Mouse (Mus musculus) intestine, postnatal 0 days (tissue): ENCODE measurements around the gene Vac14. TPM values are rescaled to one million over a fixed set of nuclear protein-coding genes. Genes with fewer than 3 reads are reported as not detected.
A peak's percentile ranks its signal among the peaks of the same experiment; 100 is the strongest.

Experiments
- ATAC-seq: fragments of 200-750 bp; cut with Nextera tagmentation; 2 replicates; pipeline ENCODE4 v1.8.0; 2017; ENCODE audit warnings: mild to moderate bottlenecking, moderate TSS enrichment, moderate library complexity
- H3K27ac ChIP-seq: fragments of 300-500 bp; sonication (generic); 2 replicates; pipeline ENCODE4 v1.5.1; 2014; ENCODE audit warnings: mild to moderate bottlenecking, low read depth, low read length, moderate library complexity
- H3K27me3 ChIP-seq: fragments of 300-500 bp; sonication (generic); replicated peaks from 2 replicates; pipeline ENCODE4 v1.6.1; 2014; ENCODE audit warnings: low read length, mixed read lengths; ENCODE audit not compliant: control insufficient read depth, insufficient read depth
- H3K36me3 ChIP-seq: fragments of 300-500 bp; sonication (generic); 2 replicates; pipeline ENCODE4 v1.6.1; 2014; ENCODE audit warnings: mild to moderate bottlenecking, moderate library complexity; ENCODE audit not compliant: control insufficient read depth, insufficient read depth
- H3K4me1 ChIP-seq: fragments of 300-500 bp; sonication (generic); replicated peaks from 2 replicates; pipeline ENCODE4 v1.6.1; 2014; ENCODE audit warnings: antibody characterized with exemption, low read length, mixed read lengths; ENCODE audit not compliant: control insufficient read depth, insufficient read depth
- H3K4me2 ChIP-seq: fragments of 300-500 bp; sonication (generic); replicated peaks from 2 replicates; pipeline ENCODE4 v1.6.1; 2014; ENCODE audit warnings: low read depth, mild to moderate bottlenecking, moderate library complexity
- H3K4me3 ChIP-seq: fragments of 300-500 bp; sonication (generic); 2 replicates; pipeline ENCODE4 v1.5.1; 2014; ENCODE audit warnings: low read depth, low read length
- H3K9ac ChIP-seq: fragments of 300-500 bp; sonication (generic); 2 replicates; pipeline ENCODE4 v1.6.1; 2014; ENCODE audit warnings: mild to moderate bottlenecking, low read depth, low read length
- H3K9me3 ChIP-seq: fragments of 300-500 bp; sonication (generic); 2 replicates; pipeline ENCODE4 v1.6.1; 2016; ENCODE audit warnings: mixed run types; ENCODE audit not compliant: control insufficient read depth
- CTCF ChIP-seq: sonication (generic); IDR thresholded peaks from 2 replicates; pipeline ENCODE4 v1.5.1; 2016; ENCODE audit warnings: low read depth, mild to moderate bottlenecking, control low read depth, antibody characterized with exemption, moderate library complexity
- WGBS: fragments of 180-500 bp; shearing (Covaris S2); extraction: QIAGEN DNeasy Blood & Tissue Kit; methylation state at CpG from one replicate; pipeline ENCODE4 v1.1.7; 2014; 5-methylcytosine and 5-hydroxymethylcytosine counted together
- polyA plus RNA-seq: library from polyadenylated mRNA; unstranded; fragments of >200 nt; fragmentation: Nextera tagmentation; extraction: Ambion mirVana; gene quantifications from 2 replicates; pipeline ENCODE4 v1.2.1, GENCODE M21; 2015

The Vac14 gene
- polyA plus RNA-seq, 1 experiment from 2014 or later = 14.8 TPM

DNA sequence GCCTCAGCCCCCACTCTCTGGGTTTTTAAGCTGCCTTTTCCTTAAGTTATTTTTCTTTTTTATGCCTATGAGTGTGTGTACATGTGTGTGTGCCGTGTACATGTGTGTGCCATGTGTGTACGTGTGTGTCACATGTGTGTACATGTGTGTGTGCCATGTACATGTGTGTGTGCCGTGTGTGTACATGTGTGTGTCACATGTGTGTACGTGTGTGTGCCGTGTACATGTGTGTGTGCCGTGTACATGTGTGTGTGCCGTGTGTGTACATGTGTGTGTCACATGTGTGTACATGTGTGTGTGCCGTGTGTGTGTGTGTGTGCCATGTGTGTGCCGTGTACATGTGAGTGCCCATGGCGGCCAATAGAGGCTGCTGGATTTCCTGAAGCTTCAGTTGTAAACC lies 126.8 kb downstream of the Vac14 start:
- Histone ChIP-seq H3K36me3 (no peaks in the 10 kb centered on the region), H3K27me3 (no peaks in the 10 kb centered on the region), H3K9me3 (no peaks in the 10 kb centered on the region), H3K4me3 (no peak overlapping the region), H3K27ac (no peak overlapping the region), H3K4me1 (no peaks in the 10 kb centered on the region), H3K4me2 (no peak overlapping the region), H3K9ac (no peak overlapping the region)
- WGBS = 93% methylated on average over 10 of the region's 10 CpGs
- TF ChIP-seq CTCF = no peak
- ATAC-seq = no peak

DNA sequence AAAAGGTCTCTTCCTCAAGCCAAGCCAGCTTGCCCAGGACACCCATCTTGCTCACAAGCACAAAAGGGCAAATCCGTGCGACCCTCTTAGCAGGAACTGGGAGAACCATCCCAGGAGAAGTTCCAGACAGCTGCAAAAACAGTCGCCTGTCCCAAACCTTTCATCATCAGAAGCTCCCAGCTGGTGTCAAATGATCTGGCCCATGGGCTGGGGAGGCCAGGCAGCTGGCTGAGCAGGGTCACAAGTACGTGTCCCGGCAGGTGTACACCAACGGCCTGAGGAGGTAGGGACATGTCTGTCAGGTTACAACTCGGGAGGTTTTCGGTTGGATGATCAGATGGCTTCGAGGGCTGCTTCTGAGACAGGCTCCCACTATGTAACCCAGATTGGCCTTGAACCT lies 128.3 kb downstream of the Vac14 start:
- no peak for TF ChIP-seq CTCF
- H3K4me1 ChIP-seq = no peaks in the 10 kb centered on the region
- 73% methylated on average over 9 of the region's 9 CpGs for WGBS
- H3K9me3 ChIP-seq = no peaks in the 10 kb centered on the region
- H3K4me3 ChIP-seq = no peak overlapping the region
- no peak overlapping the region for H3K27ac ChIP-seq
- H3K27me3 ChIP-seq = no peaks in the 10 kb centered on the region
- H3K36me3 ChIP-seq = no peaks in the 10 kb centered on the region
- no peak for ATAC-seq
- H3K4me2 ChIP-seq = no peak overlapping the region
- H3K9ac ChIP-seq = no peak overlapping the region

DNA sequence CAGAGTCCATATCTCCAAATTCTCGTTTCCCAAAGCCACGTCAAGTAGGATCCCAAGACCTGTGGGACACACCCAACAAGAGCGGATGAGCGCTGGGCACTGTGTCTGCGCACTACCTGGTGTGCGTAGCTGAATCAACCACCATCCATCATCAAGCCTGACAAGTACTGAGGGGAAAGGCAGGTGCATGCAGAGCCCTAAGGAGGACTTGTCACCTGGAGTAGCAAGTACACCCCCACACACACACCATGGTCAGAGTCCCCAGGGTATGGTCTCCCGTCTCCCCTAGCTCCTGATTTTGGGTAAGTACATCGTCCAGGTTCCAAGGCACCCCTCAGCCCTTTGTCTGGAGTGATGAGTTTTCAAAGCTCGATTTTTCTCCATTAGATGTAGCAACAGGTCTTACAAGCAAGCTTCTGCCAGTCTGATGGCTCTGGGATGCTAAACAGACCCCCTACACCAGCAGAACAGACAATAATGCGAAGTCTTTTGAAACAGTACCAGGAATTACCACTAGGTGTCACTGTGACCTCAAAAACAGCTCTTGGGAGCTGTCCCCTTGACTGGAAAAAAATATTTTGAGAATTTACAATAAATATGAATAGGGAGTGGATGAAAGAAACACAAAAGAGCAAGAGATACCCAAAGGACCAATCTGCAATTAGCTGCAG lies 131.2 kb downstream of the Vac14 start:
- Histone ChIP-seq H3K27me3 (no peaks in the 10 kb centered on the region), H3K4me1 (no peaks in the 10 kb centered on the region), H3K27ac (no peak overlapping the region), H3K9me3 (no peaks in the 10 kb centered on the region), H3K4me3 (no peak overlapping the region), H3K4me2 (no peak overlapping the region), H3K36me3 (no peaks in the 10 kb centered on the region), H3K9ac (no peak overlapping the region)
- TF ChIP-seq CTCF = peak; percentile 93
- ATAC-seq = no peak
- 57% methylated on average over 10 of the region's 10 CpGs for WGBS

DNA sequence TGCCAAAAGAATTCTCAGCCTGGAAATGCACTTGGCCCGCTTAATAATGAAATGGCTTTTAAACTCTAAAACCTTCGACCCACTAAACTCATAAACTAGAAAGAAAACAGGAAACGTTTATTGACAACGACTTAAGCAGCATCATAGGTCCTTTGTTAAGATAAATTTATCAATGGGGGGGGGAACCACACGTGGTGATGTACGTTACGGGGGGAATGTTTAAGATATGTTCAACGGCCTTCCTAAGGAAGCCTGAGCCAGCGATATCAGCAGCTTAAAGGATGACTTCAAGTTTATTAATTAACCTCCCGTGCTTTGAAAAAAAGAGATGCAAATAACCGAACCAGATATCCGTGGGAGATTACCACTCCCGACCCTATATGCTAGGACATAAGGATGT lies 131.9 kb downstream of the Vac14 start:
- no peak for TF ChIP-seq CTCF
- Histone ChIP-seq H3K27ac (no peak overlapping the region), H3K4me2 (no peak overlapping the region), H3K36me3 (no peaks in the 10 kb centered on the region), H3K27me3 (no peaks in the 10 kb centered on the region), H3K4me3 (no peak overlapping the region), H3K9me3 (no peaks in the 10 kb centered on the region), H3K9ac (no peak overlapping the region), H3K4me1 (no peaks in the 10 kb centered on the region)
- 25% methylated on average over 13 of the region's 13 CpGs for WGBS
- no peak for ATAC-seq

DNA sequence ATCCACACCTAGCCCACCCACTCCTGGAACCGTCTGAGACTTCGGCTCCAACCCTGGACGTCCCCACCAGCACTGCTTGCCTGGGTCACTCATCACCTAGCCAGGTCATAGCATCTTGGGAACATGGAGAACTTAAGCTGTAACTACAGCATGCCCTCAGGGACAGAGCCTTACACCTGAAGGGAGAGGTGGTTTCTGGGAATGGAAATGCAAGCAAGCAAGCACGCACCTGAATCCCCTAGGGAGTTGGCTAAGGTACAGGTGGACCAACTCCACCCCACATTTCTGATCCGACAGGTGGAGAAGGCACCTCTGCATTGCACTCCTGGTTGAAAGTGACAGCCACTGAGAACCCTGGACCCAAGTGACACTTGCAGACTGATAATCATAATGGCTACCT lies 133.1 kb downstream of the Vac14 start:
- no peaks in the 10 kb centered on the region for H3K4me1 ChIP-seq
- TF ChIP-seq CTCF = no peak
- H3K4me3 ChIP-seq = no peak overlapping the region
- 75% methylated on average over 5 of the region's 5 CpGs for WGBS
- H3K9me3 ChIP-seq = no peaks in the 10 kb centered on the region
- no peaks in the 10 kb centered on the region for H3K36me3 ChIP-seq
- no peak overlapping the region for H3K4me2 ChIP-seq
- no peak for ATAC-seq
- no peaks in the 10 kb centered on the region for H3K27me3 ChIP-seq
- no peak overlapping the region for H3K9ac ChIP-seq
- no peak overlapping the region for H3K27ac ChIP-seq

DNA sequence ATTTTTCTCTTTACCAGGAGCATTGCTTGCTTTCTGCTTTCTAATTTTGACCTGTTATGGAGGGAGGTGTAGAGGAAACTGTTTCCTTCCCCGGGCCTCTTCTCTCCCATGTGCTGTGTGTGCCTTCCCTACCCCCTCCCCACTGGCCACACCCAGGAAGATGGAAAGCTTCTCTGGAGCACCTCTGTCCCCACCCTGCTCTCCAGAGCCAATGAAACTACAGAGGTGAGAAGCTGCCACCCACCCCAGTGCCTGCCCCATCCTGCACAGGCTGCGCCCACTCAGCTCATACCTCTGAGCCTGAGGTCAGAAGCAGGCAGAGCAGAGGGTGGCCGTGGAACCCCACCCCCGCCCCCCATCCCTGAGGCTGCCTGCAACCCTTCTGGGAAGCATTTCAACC lies 136.3 kb downstream of the Vac14 start:
- H3K4me2 ChIP-seq = no peak overlapping the region
- TF ChIP-seq CTCF = no peak
- no peak overlapping the region for H3K27ac ChIP-seq
- H3K4me3 ChIP-seq = no peak overlapping the region
- WGBS = 45% methylated on average over 4 of the region's 4 CpGs
- H3K36me3 ChIP-seq = no peaks in the 10 kb centered on the region
- 0 out of 2 replicates have a peak, but pooled peaks have one; percentile 20 for ATAC-seq
- no peaks in the 10 kb centered on the region for H3K4me1 ChIP-seq
- no peaks in the 10 kb centered on the region for H3K27me3 ChIP-seq
- no peak overlapping the region for H3K9ac ChIP-seq
- H3K9me3 ChIP-seq = no peaks in the 10 kb centered on the region
